Mouse (Mus musculus) midbrain, postnatal 0 days (tissue): ENCODE measurements around the gene Ly6g6d. TPM values are rescaled to one million over a fixed set of nuclear protein-coding genes. Genes with fewer than 3 reads are reported as not detected.

ENCODE experiments used
- ATAC-seq: fragments of 200-750 bp; cut with Nextera tagmentation; 2 replicates; pipeline ENCODE4 v1.8.0; 2017; ENCODE audit warnings: moderate number of reproducible peaks, mild to moderate bottlenecking, moderate TSS enrichment, moderate library complexity; ENCODE audit not compliant: low FRiP score
- DNase-seq: peaks from one replicate; pipeline ENCODE4 v3.0.0-alpha.2; 2015; ENCODE audit warnings: low spot score
- H3K27ac ChIP-seq: fragments of 300-500 bp; sonication (generic); 2 replicates; pipeline ENCODE4 v1.5.1; 2014; ENCODE audit warnings: low read depth, mild to moderate bottlenecking, low read length, mixed read lengths
- H3K27me3 ChIP-seq: fragments of 300-500 bp; sonication (generic); 2 replicates; pipeline ENCODE4 v1.6.1; 2014; ENCODE audit warnings: low read length, control low read depth, mixed read lengths; ENCODE audit not compliant: insufficient read depth
- H3K36me3 ChIP-seq: fragments of 300-500 bp; sonication (generic); 2 replicates; pipeline ENCODE4 v1.6.1; 2014; ENCODE audit warnings: low read length, control low read depth, mixed read lengths; ENCODE audit not compliant: insufficient read depth
- H3K4me1 ChIP-seq: fragments of 300-500 bp; sonication (generic); 2 replicates; pipeline ENCODE4 v1.6.1; 2014; ENCODE audit warnings: mild to moderate bottlenecking, control low read depth, antibody characterized with exemption, low read length, mixed read lengths; ENCODE audit not compliant: insufficient read depth
- H3K4me2 ChIP-seq: fragments of 300-500 bp; sonication (generic); 2 replicates; pipeline ENCODE4 v1.6.1; 2014; ENCODE audit warnings: low read depth, mild to moderate bottlenecking, low read length, mixed read lengths; ENCODE audit not compliant: poor library complexity, severe bottlenecking
- H3K4me3 ChIP-seq: fragments of 300-500 bp; sonication (generic); 2 replicates; pipeline ENCODE4 v1.5.1; 2014; ENCODE audit warnings: low read depth, mild to moderate bottlenecking, low read length, moderate library complexity
- H3K9ac ChIP-seq: fragments of 300-500 bp; sonication (generic); replicated peaks from 2 replicates; pipeline ENCODE4 v1.6.1; 2014; ENCODE audit warnings: mild to moderate bottlenecking, low read length, moderate library complexity, mixed read lengths; ENCODE audit not compliant: poor library complexity, severe bottlenecking
- H3K9me3 ChIP-seq: fragments of 300-500 bp; sonication (generic); 2 replicates; pipeline ENCODE4 v1.6.1; 2016; ENCODE audit warnings: low read length, control low read depth
- CTCF ChIP-seq: IDR thresholded peaks from 2 replicates; pipeline ENCODE4 v1.5.1; 2016; ENCODE audit warnings: antibody characterized with exemption, mild to moderate bottlenecking
- WGBS: fragments of 180-500 bp; shearing (Covaris S2); extraction: QIAGEN DNeasy Blood & Tissue Kit; methylation state at CpG from one replicate; pipeline ENCODE4 v1.1.7; 2014; 5-methylcytosine and 5-hydroxymethylcytosine counted together
- polyA plus RNA-seq: library from polyadenylated mRNA; unstranded; fragments of >200 nt; fragmentation: Nextera tagmentation; extraction: Ambion mirVana; gene quantifications from 2 replicates; pipeline ENCODE4 v1.2.1, GENCODE M21; 2015
- total RNA-seq: library from RNA; depleted of rRNA; stranded (reverse); fragments of >200 nt; gene quantifications from 2 replicates; pipeline ENCODE4 v1.2.3, GENCODE M21; 2014

The Ly6g6d gene
- total and polyA plus RNA-seq, 2 experiments from 2014 or later = 1.1 TPM; not detected in 1

DNA sequence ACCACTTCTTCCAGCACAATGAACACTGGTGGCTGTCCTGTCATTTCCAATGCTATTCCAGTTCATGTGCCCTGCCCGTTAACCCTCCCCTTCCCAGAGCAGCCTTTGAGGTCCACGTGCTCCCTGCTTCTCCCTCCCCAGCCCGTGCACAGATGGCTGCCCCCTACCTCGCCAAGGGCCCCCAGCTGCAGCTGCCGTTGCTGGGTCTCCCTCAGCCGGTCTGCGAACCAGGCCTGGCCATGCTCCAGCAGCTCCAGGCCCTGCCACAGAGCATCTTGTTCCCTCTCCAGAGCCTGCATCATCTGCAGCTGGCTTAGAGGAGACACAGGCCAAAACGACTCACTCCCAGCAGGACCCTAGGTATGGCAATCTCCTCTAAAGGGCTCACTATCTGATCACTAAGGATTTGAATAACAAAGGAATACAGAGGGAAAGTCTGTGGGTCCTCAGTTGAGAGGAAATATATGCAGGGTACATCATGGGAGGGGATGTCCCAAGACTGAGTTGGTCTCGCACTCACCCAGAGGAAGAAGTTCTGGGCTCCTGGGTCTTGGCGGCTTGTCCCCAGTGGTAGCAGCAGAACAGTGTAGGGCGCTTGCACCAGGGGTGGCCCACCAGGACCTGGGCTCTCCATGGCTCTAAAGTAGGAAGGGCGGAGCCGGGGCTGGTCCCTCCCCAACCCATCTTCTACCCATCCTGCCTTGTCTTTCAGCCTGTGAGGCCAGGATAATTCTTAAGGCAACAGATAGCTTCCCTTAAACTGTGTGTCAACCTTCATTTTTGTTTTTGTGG is 50.4 kb downstream of the Ly6g6d start, which contains the start of gene Sapcd1:
Sapcd1 (minus strand) TSS at position 740 of the 792 bp plus-strand sequence.
- TF ChIP-seq CTCF = no peak
- 0 out of 2 replicates have a peak within 1 kb of the TSS, but pooled peaks have one; percentile 24 for H3K9ac ChIP-seq
- no peak within 1 kb of the TSS for H3K4me2 ChIP-seq
- no peak within 1 kb of the TSS for H3K27ac ChIP-seq
- no peaks in the 10 kb centered on the region for H3K27me3 ChIP-seq
- DNase-seq = peak; percentile 79
- ATAC-seq = peak; percentile 53
- H3K36me3 ChIP-seq = no peaks in the 10 kb centered on the region
- 37% methylated on average over 13 of the region's 13 CpGs for WGBS
- no peaks in the 10 kb centered on the region for H3K9me3 ChIP-seq
- H3K4me3 ChIP-seq = no peak within 1 kb of the TSS
- no peaks in the 10 kb centered on the region for H3K4me1 ChIP-seq

DNA sequence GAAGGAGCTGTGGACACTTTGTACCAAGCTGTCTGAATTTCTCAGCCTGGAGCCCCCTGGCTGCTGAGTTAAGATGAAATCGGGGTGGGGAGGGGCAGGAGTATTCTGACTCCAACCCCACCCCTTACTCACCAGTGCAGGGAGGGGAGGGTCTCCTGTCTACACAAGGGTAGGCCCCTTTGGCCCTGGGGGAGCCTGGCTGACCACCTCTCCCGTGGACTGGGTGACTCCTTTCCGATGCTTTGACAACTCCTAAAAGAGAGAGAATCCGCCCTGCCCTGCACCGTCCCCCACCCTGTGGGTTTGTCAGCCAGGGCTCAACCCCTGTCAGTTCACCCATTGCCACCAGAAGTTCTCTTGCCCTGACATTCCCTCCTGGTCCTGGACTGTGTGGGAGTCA is 51.7 kb downstream of the Ly6g6d start:
- no peak overlapping the region for H3K27ac ChIP-seq
- H3K4me3 ChIP-seq = no peak overlapping the region
- no peak overlapping the region for H3K9ac ChIP-seq
- ATAC-seq (no peak), DNase-seq (no peak)
- H3K36me3 ChIP-seq = no peaks in the 10 kb centered on the region
- H3K27me3 ChIP-seq = no peaks in the 10 kb centered on the region
- no peak overlapping the region for H3K4me2 ChIP-seq
- H3K9me3 ChIP-seq = no peaks in the 10 kb centered on the region
- WGBS = 78% methylated on average over 5 of the region's 5 CpGs
- 0 out of 2 replicates have a peak, but pooled peaks have one; percentile 3 for TF ChIP-seq CTCF
- no peaks in the 10 kb centered on the region for H3K4me1 ChIP-seq

DNA sequence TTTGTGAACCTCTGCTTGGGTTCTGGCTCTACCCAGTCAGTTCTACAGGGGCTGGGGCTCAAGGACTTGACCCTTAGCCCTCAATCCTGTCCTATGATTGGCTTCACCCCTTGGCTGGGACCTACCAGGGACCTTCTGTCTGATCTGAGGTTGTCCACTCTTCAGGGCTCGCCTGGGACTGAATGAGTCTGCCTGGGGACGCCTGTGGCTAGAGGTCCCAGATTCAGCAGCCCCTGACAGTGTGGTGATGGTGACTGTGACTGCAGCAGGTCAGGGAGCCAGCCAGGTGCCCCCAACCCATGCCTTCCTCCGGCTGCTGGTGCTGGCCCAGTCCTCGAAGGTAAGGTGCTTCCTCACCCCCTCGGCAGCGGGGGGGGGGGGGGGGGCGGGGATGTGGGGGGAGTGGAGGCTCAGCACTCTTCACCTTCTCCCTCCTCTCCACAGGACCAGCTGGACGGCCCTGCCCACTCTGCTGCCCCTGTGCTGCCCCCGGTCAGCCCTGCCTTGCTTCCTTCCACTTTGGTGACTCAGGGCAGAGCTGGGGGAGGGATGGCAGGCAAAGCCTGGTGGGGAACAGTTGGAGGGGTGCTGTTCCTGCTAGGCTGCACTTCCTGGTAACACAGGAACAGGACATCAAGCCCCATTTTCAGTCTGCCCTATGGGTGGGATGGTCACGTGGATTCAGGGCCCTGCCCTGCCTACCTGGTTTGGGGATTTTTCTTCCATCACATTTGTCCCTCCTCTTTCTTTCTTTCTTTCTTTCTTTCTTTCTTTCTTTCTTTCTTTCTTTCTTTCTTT is 53.0 kb downstream of the Ly6g6d start:
- DNase-seq = no peak
- Histone ChIP-seq H3K4me3 (no peak overlapping the region), H3K4me1 (no peaks in the 10 kb centered on the region), H3K9ac (no peak overlapping the region), H3K4me2 (no peak overlapping the region), H3K27me3 (no peaks in the 10 kb centered on the region), H3K27ac (no peak overlapping the region), H3K36me3 (no peaks in the 10 kb centered on the region), H3K9me3 (no peaks in the 10 kb centered on the region)
- ATAC-seq = no peak
- 60% methylated on average over 6 of the region's 10 CpGs for WGBS
- TF ChIP-seq CTCF = no peak

DNA sequence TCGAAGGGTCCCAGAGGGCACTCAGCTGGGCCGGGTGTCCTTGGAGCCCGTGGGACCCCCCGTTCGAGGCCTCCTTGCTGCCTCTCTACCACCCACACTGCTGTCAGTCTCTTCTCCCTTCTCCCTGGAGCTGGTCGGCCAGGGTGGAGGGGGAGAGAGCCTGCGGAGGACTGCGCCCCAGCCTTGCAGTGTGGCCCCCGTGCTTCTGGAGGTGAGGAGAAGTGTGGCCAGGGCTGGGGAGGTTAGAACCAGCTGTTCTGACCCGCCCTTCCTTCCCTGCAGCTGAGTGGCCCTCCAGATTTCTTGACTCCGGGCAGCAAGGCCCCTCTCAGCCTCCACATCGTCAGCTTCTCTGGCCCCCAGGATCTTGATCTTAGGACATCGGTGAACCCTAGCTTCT is 53.6 kb downstream of the Ly6g6d start:
- H3K4me3 ChIP-seq = no peak overlapping the region
- DNase-seq (no peak), ATAC-seq (no peak)
- no peaks in the 10 kb centered on the region for H3K36me3 ChIP-seq
- no peaks in the 10 kb centered on the region for H3K9me3 ChIP-seq
- H3K9ac ChIP-seq = no peak overlapping the region
- H3K27ac ChIP-seq = no peak overlapping the region
- H3K4me2 ChIP-seq = no peak overlapping the region
- H3K27me3 ChIP-seq = no peaks in the 10 kb centered on the region
- TF ChIP-seq CTCF = no peak
- no peaks in the 10 kb centered on the region for H3K4me1 ChIP-seq
- 75% methylated on average over 13 of the region's 13 CpGs for WGBS

DNA sequence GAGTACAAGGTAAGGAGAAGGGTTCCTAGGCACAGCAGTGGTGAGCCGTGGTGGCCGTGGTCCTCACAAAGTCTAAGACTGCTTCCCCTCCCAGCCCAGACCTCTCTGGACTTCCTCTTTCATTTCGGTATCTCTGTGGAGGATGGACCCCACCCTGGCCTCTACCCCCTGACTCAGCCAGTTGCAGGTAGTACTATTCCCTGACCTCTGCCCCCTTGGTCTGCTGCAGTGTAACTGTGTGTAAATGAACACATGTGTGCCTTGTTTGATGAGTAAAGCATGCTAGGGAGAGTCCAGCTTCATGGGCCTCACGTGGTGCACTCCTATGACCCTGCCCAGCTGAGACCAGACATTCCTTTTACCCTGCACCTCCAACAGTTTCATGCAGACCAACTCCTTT is 54.1 kb downstream of the Ly6g6d start:
- Histone ChIP-seq H3K9ac (no peak overlapping the region), H3K27me3 (no peaks in the 10 kb centered on the region), H3K4me2 (no peak overlapping the region), H3K9me3 (no peaks in the 10 kb centered on the region), H3K27ac (no peak overlapping the region), H3K4me1 (no peaks in the 10 kb centered on the region), H3K4me3 (no peak overlapping the region), H3K36me3 (no peaks in the 10 kb centered on the region)
- no peak for TF ChIP-seq CTCF
- DNase-seq = no peak
- WGBS = 80% methylated on average over 4 of the region's 4 CpGs
- no peak for ATAC-seq

DNA sequence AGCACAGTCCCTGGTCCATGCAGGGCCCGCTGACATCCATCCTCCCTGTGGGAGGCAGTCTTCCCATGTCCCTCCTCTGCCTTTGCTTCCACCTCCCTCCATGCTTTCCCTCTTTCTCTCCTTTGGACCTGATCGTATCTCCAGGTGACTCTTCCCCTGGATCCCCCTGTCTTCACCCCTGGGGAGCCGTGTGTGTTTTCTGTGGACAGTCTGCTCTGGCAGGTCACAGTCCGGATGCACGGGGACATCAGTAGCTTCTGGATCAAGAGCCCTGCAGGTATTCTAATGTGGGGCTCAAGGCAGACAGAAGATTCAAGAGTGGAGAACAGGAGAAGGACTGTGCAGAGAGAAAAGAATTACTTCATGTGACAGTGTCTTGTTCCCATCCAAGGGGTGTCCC is 54.6 kb downstream of the Ly6g6d start:
- H3K9ac ChIP-seq = no peak overlapping the region
- WGBS = 88% methylated on average over 5 of the region's 5 CpGs
- ATAC-seq = no peak

More for the DNA sequence above, 54.6 kb downstream of the Ly6g6d start:
- Histone ChIP-seq H3K27me3 (no peaks in the 10 kb centered on the region), H3K4me1 (no peaks in the 10 kb centered on the region), H3K27ac (no peak overlapping the region), H3K36me3 (no peaks in the 10 kb centered on the region), H3K4me3 (no peak overlapping the region), H3K4me2 (no peak overlapping the region), H3K9me3 (no peaks in the 10 kb centered on the region)
- TF ChIP-seq CTCF = no peak
- DNase-seq = no peak
